Mouse (Mus musculus) A20 (cell line): ENCODE results near the gene Gm12258.
"Not testable (repeated sequence)": the region's sequence is repeated elsewhere in the genome, so short reads cannot be mapped to it uniquely, and the experiment has no call there.

Source experiments
- DNase-seq: peaks from one replicate; pipeline ENCODE4 v3.0.0-alpha.2; 2011; ENCODE audit warnings: low read depth, low spot score

Gene Gm12258

GRCm38 (mm10) chr11:58846919-58847461, at the start of gene Gm12258:
Gene Gm12258, plus strand, starts transcription at chr11:58847158.
- DNase-seq = peak; percentile 98

- DNase-seq = no peak
Observed at GRCm38 (mm10) chr11:58799747-58800146, 47.2 kb upstream of the Gm12258 start.

GRCm38 (mm10) chr11:58801558-58802228, 45.3 kb upstream of the Gm12258 start, which contains the start of gene Fam183b:
Gene Fam183b, minus strand, starts transcription at chr11:58801960.
- DNase-seq = peak; percentile 25

GRCm38 (mm10) chr11:58803871-58804270, 43.1 kb upstream of the Gm12258 start:
- no peak for DNase-seq

GRCm38 (mm10) chr11:58804393-58804792, 42.6 kb upstream of the Gm12258 start:
- no peak for DNase-seq

GRCm38 (mm10) chr11:58812001-58812400, 35.0 kb upstream of the Gm12258 start:
- peak; percentile 37 for DNase-seq

GRCm38 (mm10) chr11:58814700-58815099, 32.3 kb upstream of the Gm12258 start, which contains the start of gene Olfr313:
Gene Olfr313, plus strand, starts transcription at chr11:58815000.
- not testable (repeated sequence) for DNase-seq

GRCm38 (mm10) chr11:58815676-58816075, 31.3 kb upstream of the Gm12258 start:
- DNase-seq = peak; percentile 12

- not testable (repeated sequence) for DNase-seq
Observed at GRCm38 (mm10) chr11:58828937-58829336, 18.0 kb upstream of the Gm12258 start, which contains the start of gene Olfr312. Gene Olfr312, plus strand, starts transcription at chr11:58829237.

GRCm38 (mm10) chr11:58829764-58830163, 17.2 kb upstream of the Gm12258 start:
- DNase-seq = no peak

- not testable (repeated sequence) for DNase-seq
Observed at GRCm38 (mm10) chr11:58832541-58832940, 14.4 kb upstream of the Gm12258 start.

GRCm38 (mm10) chr11:58838951-58839350, 8.0 kb upstream of the Gm12258 start, which contains the start of gene Olfr311:
Gene Olfr311, plus strand, starts transcription at chr11:58839251.
- not testable (repeated sequence) for DNase-seq

GRCm38 (mm10) chr11:58847636-58848035, 678 bp downstream of the Gm12258 start:
- DNase-seq = no peak

GRCm38 (mm10) chr11:58849731-58850130, 2.8 kb downstream of the Gm12258 start:
- no peak for DNase-seq

- no peak for DNase-seq
Observed at GRCm38 (mm10) chr11:58860744-58861143, 13.8 kb downstream of the Gm12258 start.

GRCm38 (mm10) chr11:58867039-58867953, 20.3 kb downstream of the Gm12258 start, which contains the start of gene 2810021J22Rik:
Gene 2810021J22Rik, plus strand, starts transcription at chr11:58867216.
- DNase-seq = peak; percentile 92

- no peak for DNase-seq
Observed at GRCm38 (mm10) chr11:58867954-58868330, 21.0 kb downstream of the Gm12258 start.

GRCm38 (mm10) chr11:58870961-58871360, 24.0 kb downstream of the Gm12258 start:
- no peak for DNase-seq

GRCm38 (mm10) chr11:58883756-58884155, 36.8 kb downstream of the Gm12258 start:
- no peak for DNase-seq

GRCm38 (mm10) chr11:58890511-58890910, 43.6 kb downstream of the Gm12258 start:
- DNase-seq = no peak

GRCm38 (mm10) chr11:58894456-58894855, 47.5 kb downstream of the Gm12258 start:
- DNase-seq = no peak

GRCm38 (mm10) chr11:58897485-58897884, 50.5 kb downstream of the Gm12258 start:
- no peak for DNase-seq
